Mouse (Mus musculus) stomach, embryonic 15.5 days (tissue): ENCODE data around the gene Vmn1r103. TPM values are rescaled to one million over a fixed set of nuclear protein-coding genes. Genes with fewer than 3 reads are reported as not detected.
"Not testable (repeated sequence)": the region's sequence is repeated elsewhere in the genome, so short reads cannot be mapped to it uniquely, and the experiment has no call there.

Experiments
- ATAC-seq: fragments of 200-750 bp; cut with Nextera tagmentation; 2 replicates; pipeline ENCODE4 v1.8.0; 2017; ENCODE audit warnings: low read depth, moderate number of reproducible peaks, moderate TSS enrichment; ENCODE audit not compliant: insufficient read depth, low FRiP score
- H3K27ac ChIP-seq: fragments of 300-500 bp; sonication (generic); 2 replicates; pipeline ENCODE4 v1.5.1; 2015; ENCODE audit warnings: mild to moderate bottlenecking, inconsistent platforms
- H3K27me3 ChIP-seq: fragments of 300-500 bp; sonication (generic); replicated peaks from 2 replicates; pipeline ENCODE4 v1.6.1; 2015; ENCODE audit warnings: inconsistent platforms
- H3K36me3 ChIP-seq: fragments of 300-500 bp; sonication (generic); 2 replicates; pipeline ENCODE4 v1.6.1; 2015; ENCODE audit warnings: inconsistent platforms
- H3K4me1 ChIP-seq: fragments of 300-500 bp; sonication (generic); 2 replicates; pipeline ENCODE4 v1.6.1; 2015; ENCODE audit warnings: inconsistent platforms
- H3K4me2 ChIP-seq: fragments of 300-500 bp; sonication (generic); 2 replicates; pipeline ENCODE4 v1.6.1; 2015; ENCODE audit warnings: mild to moderate bottlenecking, inconsistent platforms
- H3K4me3 ChIP-seq: fragments of 300-500 bp; sonication (generic); replicated peaks from 2 replicates; pipeline ENCODE4 v1.5.1; 2015; ENCODE audit warnings: inconsistent platforms
- H3K9ac ChIP-seq: fragments of 300-500 bp; sonication (generic); 2 replicates; pipeline ENCODE4 v1.6.1; 2015; ENCODE audit warnings: inconsistent platforms
- H3K9me3 ChIP-seq: fragments of 300-500 bp; sonication (generic); 2 replicates; pipeline ENCODE4 v1.6.1; 2016; ENCODE audit warnings: inconsistent platforms
- WGBS: fragments of 180-500 bp; shearing (Covaris S2); methylation state at CpG from one replicate; pipeline ENCODE4 v1.1.7; 2015; 5-methylcytosine and 5-hydroxymethylcytosine counted together
- polyA plus RNA-seq: library from polyadenylated mRNA; unstranded; fragments of >200 nt; fragmentation: Nextera tagmentation; extraction: Ambion mirVana; gene quantifications from 2 replicates; pipeline ENCODE4 v1.2.1, GENCODE M21; 2015

The Vmn1r103 gene
- not detected in 2 replicates for polyA plus RNA-seq

- not testable (repeated sequence) for H3K4me3 ChIP-seq, H3K36me3 ChIP-seq, H3K9me3 ChIP-seq, ATAC-seq, H3K4me1 ChIP-seq, H3K4me2 ChIP-seq, H3K27me3 ChIP-seq, H3K9ac ChIP-seq, H3K27ac ChIP-seq
- WGBS: no CpG with 5 or more reads among the region's 3 CpGs
Measured at GRCm38 (mm10) chr7:20510434-20510833, at the start of gene Vmn1r103. Vmn1r103 (minus strand) TSS chr7:20510534.

DNA sequence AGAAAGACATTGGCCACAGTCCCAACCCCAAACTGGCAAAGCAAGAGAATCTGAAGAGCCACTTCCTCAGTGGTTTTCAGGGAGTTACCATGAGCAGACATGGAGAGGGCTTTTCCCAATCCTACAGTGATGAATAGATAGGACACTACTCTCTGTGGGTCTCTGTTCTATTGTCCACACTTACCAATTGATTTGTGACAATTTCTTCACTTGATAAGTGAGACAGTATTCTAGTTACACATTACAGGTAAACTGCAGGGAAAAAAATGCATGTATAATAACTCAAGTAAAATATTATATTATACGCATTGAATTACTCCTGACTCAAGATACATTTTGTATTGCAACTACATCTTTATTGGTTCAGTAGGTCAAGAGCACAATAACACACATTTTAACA, 35.3 kb upstream of the Vmn1r103 start, which contains the start of gene Gm5726:
TSS of gene Gm5726 (minus strand) at position 101 of the 400 bp plus-strand sequence.
- H3K9ac ChIP-seq, H3K4me3 ChIP-seq, H3K36me3 ChIP-seq, H3K27ac ChIP-seq, H3K27me3 ChIP-seq, H3K9me3 ChIP-seq, H3K4me2 ChIP-seq, ATAC-seq, H3K4me1 ChIP-seq: not testable (repeated sequence)
- WGBS: no CpG with 5 or more reads among the region's 1 CpGs

- not testable (repeated sequence) for H3K36me3 ChIP-seq, H3K27ac ChIP-seq, H3K27me3 ChIP-seq, H3K4me2 ChIP-seq, H3K4me1 ChIP-seq, H3K9me3 ChIP-seq, H3K9ac ChIP-seq, H3K4me3 ChIP-seq, ATAC-seq
- WGBS: no CpG with 5 or more reads among the region's 3 CpGs
Measured at GRCm38 (mm10) chr7:20533537-20533936, 23.2 kb upstream of the Vmn1r103 start, which contains the start of gene Vmn1r104. Vmn1r104 (plus strand) TSS chr7:20533837.

DNA sequence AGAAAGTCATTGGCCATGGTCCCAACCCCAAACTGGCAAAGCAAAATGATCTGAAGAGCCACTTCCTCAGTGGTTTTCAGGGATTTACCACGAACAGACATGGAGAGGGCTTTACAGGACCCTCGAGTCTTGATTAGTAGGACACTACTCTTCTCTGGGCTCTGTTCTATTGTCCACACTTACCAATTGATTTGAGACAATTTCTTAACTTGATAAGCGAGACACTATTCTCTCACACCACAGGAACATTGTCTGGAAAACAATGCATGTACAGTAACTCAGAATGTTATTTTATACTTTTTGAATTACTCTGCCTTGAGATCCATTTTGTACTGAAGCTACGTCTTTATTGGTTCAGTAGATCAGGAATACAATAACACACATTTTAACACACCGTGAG, 35.5 kb downstream of the Vmn1r103 start, which contains the start of gene Gm10670:
TSS of gene Gm10670 (minus strand) at position 101 of the 400 bp plus-strand sequence.
- not testable (repeated sequence) for H3K4me2 ChIP-seq, H3K36me3 ChIP-seq, H3K4me3 ChIP-seq, ATAC-seq, H3K27me3 ChIP-seq, H3K9ac ChIP-seq, H3K27ac ChIP-seq, H3K4me1 ChIP-seq, H3K9me3 ChIP-seq
- WGBS: no CpG with 5 or more reads among the region's 5 CpGs

Other genes with a start within 250 kb of the Vmn1r103 start
- not detected in 2 replicates for gene Gm5890, start 247.7 kb downstream of the Vmn1r103 start, polyA plus RNA-seq
- not detected in 2 replicates for gene Gm4133, start 176.5 kb downstream of the Vmn1r103 start, polyA plus RNA-seq
- not detected in 2 replicates for gene Gm5728, start 135.1 kb downstream of the Vmn1r103 start, polyA plus RNA-seq
- gene Vmn1r100, start 92.6 kb downstream of the Vmn1r103 start, polyA plus RNA-seq: not detected in 2 replicates
- not detected in 2 replicates for gene Vmn1r101, start 67.9 kb downstream of the Vmn1r103 start, polyA plus RNA-seq
- not detected in 2 replicates for gene Gm10670, start 35.6 kb downstream of the Vmn1r103 start, polyA plus RNA-seq
- gene Vmn1r104, start 23.3 kb upstream of the Vmn1r103 start, polyA plus RNA-seq: not detected in 2 replicates
- gene Gm5726, start 35.2 kb upstream of the Vmn1r103 start, polyA plus RNA-seq: not detected in 2 replicates
- gene Gm4141, start 65.7 kb upstream of the Vmn1r103 start, polyA plus RNA-seq: not detected in 2 replicates
- gene Gm4513, start 88.5 kb upstream of the Vmn1r103 start, polyA plus RNA-seq: not detected in 2 replicates
- not detected in 2 replicates for gene Vmn1r107, start 158.4 kb upstream of the Vmn1r103 start, polyA plus RNA-seq
- not detected in 2 replicates for gene Vmn1r111, start 192.7 kb upstream of the Vmn1r103 start, polyA plus RNA-seq
- gene Gm10668, start 220.1 kb upstream of the Vmn1r103 start, polyA plus RNA-seq: not detected in 2 replicates